ENCODE assay signal across 33 mouse cellular contexts in genomic region chr4:108436225-108436624, GRCm38 (mm10). TPM values are rescaled to one million over a fixed set of nuclear protein-coding genes. Genes with fewer than 3 reads are reported as not detected.
DNase-seq lines count a peak whose midpoint lies in the region; ATAC-seq and TF ChIP-seq lines count a peak whose summit lies in the region.
"Had no signal": no experiment of that assay in that cellular context is flagged by ENCODE, and none has a peak within 500 bp of the region (broad histone marks: within the 10 kb centered on the region; RNA-seq: fewer than 3 reads in every experiment).

No protein-coding gene starts in this region.

- H3K27ac ChIP-seq in liver, adult 2 months (replicated peaks; ENCODE audit: insufficient read depth, low read depth, low read length), result no peak overlapping the region
- H3K27ac ChIP-seq in lung, postnatal 0 days (ENCODE audit: low read length), result no peak overlapping the region
- H3K27ac ChIP-seq in limb, embryonic 11.5 days (replicated peaks; ENCODE audit: low read depth, low read length), result peak overlapping the region; percentile 53; the same call in 1 of the 2 replicates
- no peak overlapping the region for H3K27ac ChIP-seq in stomach, embryonic 16.5 days (ENCODE audit: low read length)
- H3K27ac ChIP-seq in left cerebral cortex, adult 2 months, result no peak overlapping the region
- H3K27ac ChIP-seq: embryonic facial prominence, embryonic 12.5 days; heart, embryonic 13.5 days; hindbrain, embryonic 10.5 days; hindbrain, embryonic 15.5 days; macrophage; neural tube, embryonic 15.5 days had no signal

- no peaks in the 10 kb centered on the region for H3K36me3 ChIP-seq in liver, adult 2 months (ENCODE audit: control insufficient read depth, insufficient read depth, low read length)
- H3K36me3 ChIP-seq in lung, postnatal 0 days (ENCODE audit: insufficient read depth, low read length), result no peaks in the 10 kb centered on the region
- H3K36me3 ChIP-seq in limb, embryonic 11.5 days (ENCODE audit: control insufficient read depth, insufficient read depth, low read length), result no peaks in the 10 kb centered on the region
- no peaks in the 10 kb centered on the region for H3K36me3 ChIP-seq in stomach, embryonic 16.5 days (ENCODE audit: control insufficient read depth, insufficient read depth, low read length)
- H3K36me3 ChIP-seq: embryonic facial prominence, embryonic 12.5 days; heart, embryonic 13.5 days; hindbrain, embryonic 10.5 days; hindbrain, embryonic 15.5 days; neural tube, embryonic 15.5 days had no signal

- TF ChIP-seq POLR2A in liver, adult 2 months (IDR thresholded peaks at IDR 0.05; ENCODE audit: extremely low read depth, insufficient read depth, low read length), result no peak

- no peak for TF ChIP-seq EP300 in lung, postnatal 0 days (IDR thresholded peaks at IDR 0.05)

- intact Hi-C loops in left cerebral cortex, adult 2 months (cut with DNase I), result no loop called here

- peak; percentile 60 for DNase-seq in liver, adult 2 months (ENCODE audit: extremely low read depth, low read depth, low spot score)
- no peak for DNase-seq in liver
- DNase-seq in lung, postnatal 0 days (ENCODE audit: low spot score), result no peak
- DNase-seq in lung, postnatal 10 days, result no peak
- DNase-seq in limb, embryonic 11.5 days (ENCODE audit: low spot score), result no peak
- no peak for DNase-seq in left cerebral cortex, adult 2 months (ENCODE audit: extremely low spot score in 1 of 2, low spot score in 2 of 2)
- DNase-seq: adrenal gland, postnatal 10 days; cerebellum, adult 9-10 months; cerebellum, postnatal 36 days; gastrocnemius, postnatal 14 days; heart, adult 18-20 months; heart, postnatal 10 days; kidney, adult 11 months; kidney, postnatal 14 days; left cerebral cortex, postnatal 4 days; lung, adult 2 months; midbrain, embryonic 14.5 days; right cerebral cortex, adult 18-20 months; spleen, adult 18-20 months had no signal

- no peaks in the 10 kb centered on the region for H3K9me3 ChIP-seq in lung, postnatal 0 days (ENCODE audit: low read length)
- no peaks in the 10 kb centered on the region for H3K9me3 ChIP-seq in limb, embryonic 11.5 days (ENCODE audit: control insufficient read depth, low read length)
- H3K9me3 ChIP-seq in stomach, embryonic 16.5 days (replicated peaks; ENCODE audit: control insufficient read depth, low read length), result no peaks in the 10 kb centered on the region
- H3K9me3 ChIP-seq: embryonic facial prominence, embryonic 12.5 days; heart, embryonic 13.5 days; hindbrain, embryonic 10.5 days; hindbrain, embryonic 15.5 days; neural tube, embryonic 15.5 days had no signal

- H3K4me2 ChIP-seq in lung, postnatal 0 days (replicated peaks; ENCODE audit: low read depth, low read length), result no peak overlapping the region
- no peak overlapping the region for H3K4me2 ChIP-seq in limb, embryonic 11.5 days (ENCODE audit: low read depth, severe bottlenecking)
- no peak overlapping the region for H3K4me2 ChIP-seq in stomach, embryonic 16.5 days (ENCODE audit: low read depth, low read length)
- H3K4me2 ChIP-seq: embryonic facial prominence, embryonic 12.5 days; heart, embryonic 13.5 days; hindbrain, embryonic 15.5 days; neural tube, embryonic 15.5 days had no signal

- no peak for TF ChIP-seq CTCF in liver, adult 2 months (IDR thresholded peaks at IDR 0.05; ENCODE audit: low read depth, low read length)
- TF ChIP-seq CTCF in lung, postnatal 0 days (IDR thresholded peaks at IDR 0.05), result no peak
- no peak for TF ChIP-seq CTCF in left cerebral cortex, adult 2 months (IDR thresholded peaks at IDR 0.05)

- no peaks in the 10 kb centered on the region for H3K79me2 ChIP-seq in liver, adult 2 months (ENCODE audit: control insufficient read depth, insufficient read depth, low read length)

- 31% methylated on average over 1 of the region's 1 CpGs for WGBS in liver, adult 2 months
- 71% methylated on average over 1 of the region's 1 CpGs for WGBS in lung, postnatal 0 days
- 63% methylated on average over 1 of the region's 1 CpGs for WGBS in limb, embryonic 11.5 days
- 82% methylated on average over 1 of the region's 1 CpGs for WGBS in stomach, embryonic 16.5 days

- peak; percentile 40 for ATAC-seq in lung, postnatal 0 days
- ATAC-seq in limb, embryonic 11.5 days (ENCODE audit: insufficient number of reproducible peaks, low FRiP score, low TSS enrichment, low read depth), result no peak
- peak; percentile 25; the same call in 1 of the 2 replicates for ATAC-seq in stomach, embryonic 16.5 days (ENCODE audit: insufficient read depth, low FRiP score)
- ATAC-seq: forebrain, embryonic 14.5 days; inflammation-experienced regulatory T-cells, adult 6 months; Patski had no signal

- H3K9ac ChIP-seq in liver, adult 2 months (ENCODE audit: low read depth, low read length), result no peak overlapping the region
- H3K9ac ChIP-seq in lung, postnatal 0 days (replicated peaks; ENCODE audit: low read depth), result no peak overlapping the region
- no peak overlapping the region for H3K9ac ChIP-seq in limb, embryonic 11.5 days (ENCODE audit: low read length)
- no peak overlapping the region for H3K9ac ChIP-seq in stomach, embryonic 16.5 days (ENCODE audit: low read length)
- H3K9ac ChIP-seq: embryonic facial prominence, embryonic 12.5 days; heart, embryonic 13.5 days; hindbrain, embryonic 15.5 days; neural tube, embryonic 15.5 days had no signal

- no peak overlapping the region for H3K4me3 ChIP-seq in liver, adult 2 months (ENCODE audit: insufficient read depth, low read depth, low read length)
- H3K4me3 ChIP-seq in lung, postnatal 0 days (ENCODE audit: low read depth, low read length), result no peak overlapping the region
- no peak overlapping the region for H3K4me3 ChIP-seq in limb, embryonic 11.5 days (ENCODE audit: low read depth, low read length)
- no peak overlapping the region for H3K4me3 ChIP-seq in stomach, embryonic 16.5 days (replicated peaks; ENCODE audit: low read length)
- H3K4me3 ChIP-seq in left cerebral cortex, adult 2 months, result no peak overlapping the region
- H3K4me3 ChIP-seq: embryonic facial prominence, embryonic 12.5 days; heart, embryonic 13.5 days; hindbrain, embryonic 10.5 days; hindbrain, embryonic 15.5 days; neural tube, embryonic 15.5 days had no signal

- no peaks in the 10 kb centered on the region for H3K27me3 ChIP-seq in liver, adult 2 months (ENCODE audit: control insufficient read depth, insufficient read depth, low read length)
- H3K27me3 ChIP-seq in lung, postnatal 0 days (replicated peaks; ENCODE audit: insufficient read depth, low read length), result no peaks in the 10 kb centered on the region
- H3K27me3 ChIP-seq in limb, embryonic 11.5 days (ENCODE audit: control insufficient read depth, insufficient read depth, low read length), result no peaks in the 10 kb centered on the region
- no peaks in the 10 kb centered on the region for H3K27me3 ChIP-seq in stomach, embryonic 16.5 days (ENCODE audit: control insufficient read depth, insufficient read depth, low read length)
- H3K27me3 ChIP-seq: embryonic facial prominence, embryonic 12.5 days; heart, embryonic 13.5 days; hindbrain, embryonic 15.5 days; neural tube, embryonic 15.5 days; Patski had no signal

- peaks cover 2% of the 10 kb centered on the region for H3K4me1 ChIP-seq in liver, adult 2 months (ENCODE audit: control insufficient read depth, insufficient read depth, low read length)
- no peaks in the 10 kb centered on the region for H3K4me1 ChIP-seq in lung, postnatal 0 days (ENCODE audit: insufficient read depth, low read depth, low read length)
- peaks cover 33% of the 10 kb centered on the region for H3K4me1 ChIP-seq in limb, embryonic 11.5 days (ENCODE audit: control insufficient read depth, insufficient read depth, low read length)
- peaks cover 16% of the 10 kb centered on the region for H3K4me1 ChIP-seq in stomach, embryonic 16.5 days (ENCODE audit: control insufficient read depth, insufficient read depth, low read length)

RNA-seq across cellular contexts. Expression of gene Tut4, which starts 23.0 kb away (rescaled TPM):
- total RNA-seq in liver, adult 2 months (2014; rRNA removed), result 30.3 and 34.6 TPM in 2 replicates
- 17.8 and 23.6 TPM in 2 replicates for polyA plus RNA-seq in liver, adult 2 months (2012; rRNA removed)
- 40.5 and 43.0 TPM in 2 replicates for polyA plus RNA-seq in lung, postnatal 0 days (2015; fragmentation: Nextera tagmentation; extraction: Ambion mirVana)
- 124 and 125 TPM in 2 replicates for polyA plus RNA-seq in limb, embryonic 11.5 days (2014; fragmentation: Nextera tagmentation; extraction: Ambion mirVana)
- polyA plus RNA-seq in stomach, embryonic 16.5 days (2015; fragmentation: Nextera tagmentation; extraction: Ambion mirVana), result 46.2 and 49.3 TPM in 2 replicates
- total RNA-seq in left cerebral cortex, adult 2 months (2021), result 10 to 100 TPM; 40.9 to 43.5 TPM

RNA-seq across cellular contexts. Expression of gene Gpx7, which starts 29.5 kb away (rescaled TPM):
- total RNA-seq in liver, adult 2 months (2014; rRNA removed), result 3.5 and 3.7 TPM in 2 replicates
- 2.0 and 3.2 TPM in 2 replicates for polyA plus RNA-seq in liver, adult 2 months (2012; rRNA removed)
- 68.5 and 70.3 TPM in 2 replicates for polyA plus RNA-seq in lung, postnatal 0 days (2015; fragmentation: Nextera tagmentation; extraction: Ambion mirVana)
- 51.7 and 53.6 TPM in 2 replicates for polyA plus RNA-seq in limb, embryonic 11.5 days (2014; fragmentation: Nextera tagmentation; extraction: Ambion mirVana)
- 63.3 and 66.6 TPM in 2 replicates for polyA plus RNA-seq in stomach, embryonic 16.5 days (2015; fragmentation: Nextera tagmentation; extraction: Ambion mirVana)
- 1 to 10 TPM; 4.7 to 4.8 TPM for total RNA-seq in left cerebral cortex, adult 2 months (2021)
- total RNA-seq: MEL had no signal
- polyA plus RNA-seq: Patski had no signal

RNA-seq across cellular contexts. Expression of gene Shisal2a, which starts 53.1 kb away (rescaled TPM):
- not detected in 2 replicates for total RNA-seq in liver, adult 2 months (2014; rRNA removed)
- polyA plus RNA-seq in liver, adult 2 months (2012; rRNA removed), result not detected in 2 replicates
- polyA plus RNA-seq in lung, postnatal 0 days (2015; fragmentation: Nextera tagmentation; extraction: Ambion mirVana), result 0.83 and 1.1 TPM in 2 replicates
- polyA plus RNA-seq in limb, embryonic 11.5 days (2014; fragmentation: Nextera tagmentation; extraction: Ambion mirVana), result 6.8 and 8.6 TPM in 2 replicates
- polyA plus RNA-seq in stomach, embryonic 16.5 days (2015; fragmentation: Nextera tagmentation; extraction: Ambion mirVana), result 1.2 and 1.4 TPM in 2 replicates
- not detected for total RNA-seq in left cerebral cortex, adult 2 months (2021)
- total RNA-seq: gastrocnemius, postnatal 14 days; heart, adult 18-20 months; heart, postnatal 10 days; layer of hippocampus, postnatal 10 days; left cerebral cortex, adult 8-10 months; left cerebral cortex, postnatal 4 days; megakaryocyte-erythroid progenitor cell, adult 5-6 weeks; MEL had no signal
- polyA plus RNA-seq: inflammation-experienced regulatory T-cells, adult 6 months; macrophage; Patski had no signal

Comparison
In these comparisons a context has a peak if more than half of its experiments do, and no peak if none do; other contexts are left out.
1. RNA of gene Gpx7, which starts 29.5 kb away (polyA plus RNA-seq): 68.5 to 70.3 TPM in lung, postnatal 0 days, 63.3 to 66.6 TPM in stomach, embryonic 16.5 days and 51.7 to 53.6 TPM in limb, embryonic 11.5 days; 2.0 to 3.2 TPM in liver, adult 2 months; every median in the first group is over 10 times any median in the second.